Mouse (Mus musculus) mouse embryonic stem cell (cell line): ENCODE data around the gene Iqcc.

Source experiments
- in situ Hi-C, 2 experiments: fragments of 300-500 bp; cut with MboI; formaldehyde crosslinking; loops; 1 replicate in 1 of 2; 3 replicates in 1 of 2; pipeline ENCODE4 v1.14.3; 2019 to 2020; ENCODE audit warnings: low sequenced_read_pairs in 2 of 2, low pct_unique_long_range_greater_than_20kb in 1 of 2, mixed read lengths in 1 of 2; ENCODE audit not compliant: unreplicated experiment in 1 of 2

The Iqcc gene

GRCm38 (mm10) chr4:129584884-129585608 lies 33.9 kb downstream of the Iqcc start:
- in situ Hi-C loops: no loop called here

- in situ Hi-C loops: no loop called here
Observed at GRCm38 (mm10) chr4:129584370-129584769, 34.5 kb downstream of the Iqcc start.

- in situ Hi-C loops: no loop called here
Observed at GRCm38 (mm10) chr4:129582251-129582650, 36.6 kb downstream of the Iqcc start.

- in situ Hi-C loops: no loop called here
Observed at GRCm38 (mm10) chr4:129580347-129580746, 38.6 kb downstream of the Iqcc start.

GRCm38 (mm10) chr4:129578466-129578865 lies 40.4 kb downstream of the Iqcc start, which contains the start of gene Fam167b:
Fam167b (minus strand) TSS chr4:129578549.
- in situ Hi-C loops: no loop called here

GRCm38 (mm10) chr4:129577688-129578087 lies 41.2 kb downstream of the Iqcc start:
- in situ Hi-C loops: no loop called here

- in situ Hi-C loops: no loop called here
Observed at GRCm38 (mm10) chr4:129576863-129577491, 41.9 kb downstream of the Iqcc start.

GRCm38 (mm10) chr4:129575171-129575844 lies 43.6 kb downstream of the Iqcc start:
- in situ Hi-C loops: no loop called here

- in situ Hi-C loops: no loop called here
Observed at GRCm38 (mm10) chr4:129573430-129573829, 45.5 kb downstream of the Iqcc start, which contains the start of gene Lck. Lck (minus strand) TSS chr4:129573641.

GRCm38 (mm10) chr4:129573093-129573370 lies 45.9 kb downstream of the Iqcc start:
- in situ Hi-C loops: no loop called here

- in situ Hi-C loops: no loop called here
Observed at GRCm38 (mm10) chr4:129572236-129573092, 46.4 kb downstream of the Iqcc start.

GRCm38 (mm10) chr4:129571551-129572084 lies 47.3 kb downstream of the Iqcc start:
- in situ Hi-C loops: no loop called here

- in situ Hi-C loops: no loop called here
Observed at GRCm38 (mm10) chr4:129570028-129570427, 48.9 kb downstream of the Iqcc start.

GRCm38 (mm10) chr4:129568366-129568765 lies 50.5 kb downstream of the Iqcc start:
- in situ Hi-C loops: no loop called here

- in situ Hi-C loops: no loop called here
Observed at GRCm38 (mm10) chr4:129565139-129565538, 53.8 kb downstream of the Iqcc start.
